Mouse (Mus musculus) megakaryocyte, embryonic 14.5 days (primary cell): ENCODE results near the gene Gm20388.

Experiments
- FLI1 ChIP-seq: IDR thresholded peaks from 2 replicates; pipeline ENCODE4 v1.6.1; 2012; ENCODE audit warnings: low read length, inconsistent platforms, mixed read lengths
- GATA1 ChIP-seq: IDR thresholded peaks from 3 replicates; pipeline ENCODE4 v1.6.1; 2012; ENCODE audit warnings: mixed read lengths, low read length, inconsistent platforms, borderline replicate concordance

DNA sequence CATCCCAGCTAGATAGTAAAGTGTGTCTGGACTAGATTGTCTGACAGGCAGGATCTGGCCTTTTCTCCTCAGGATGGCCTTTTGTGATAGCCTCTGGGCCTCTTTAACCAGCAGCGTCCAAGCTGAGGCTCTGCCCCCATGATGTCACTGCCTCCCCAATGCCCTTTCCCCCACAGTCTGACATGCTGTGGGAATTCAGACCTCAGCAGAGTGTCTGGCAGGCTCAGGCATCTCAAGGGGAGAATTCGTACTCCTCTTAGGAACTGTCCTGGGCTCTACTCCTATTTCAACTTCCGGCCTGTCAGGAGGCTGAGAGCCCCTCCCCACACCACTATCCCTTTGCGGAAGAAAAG lies 553.9 kb downstream of the Gm20388 start:
- no peak for TF ChIP-seq GATA1
- TF ChIP-seq FLI1 = no peak
